13 mouse cellular contexts compared by ENCODE assay signal in the genomic region with DNA sequence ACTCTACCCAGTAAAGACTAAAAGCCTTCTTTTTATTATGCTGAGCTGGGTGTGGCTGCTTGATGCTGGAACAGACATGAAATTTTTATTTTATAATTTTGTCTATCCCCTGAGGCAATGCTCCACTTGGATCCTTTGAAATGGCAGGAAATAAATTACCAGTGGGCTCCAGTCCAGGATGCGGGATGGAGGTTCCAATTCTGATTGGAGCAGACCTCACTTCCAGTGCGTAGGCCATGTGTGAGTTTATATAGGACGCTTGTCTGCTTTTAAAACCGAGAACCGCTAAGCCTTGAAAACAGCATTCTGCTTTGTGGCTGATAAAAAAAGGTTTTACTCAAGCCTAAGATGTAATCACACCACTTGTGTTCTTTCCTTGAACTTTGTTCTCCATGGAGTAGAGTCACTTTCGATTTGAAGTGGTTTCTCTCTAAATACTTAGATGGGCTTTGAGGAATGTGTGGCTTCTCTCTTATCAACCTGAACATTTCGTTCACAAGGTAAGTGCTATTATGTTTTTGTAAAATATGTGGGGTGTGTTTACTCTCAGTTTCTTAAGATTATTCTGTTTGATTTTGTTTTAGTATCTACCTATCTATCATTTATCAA.
DNase-seq lines count a peak whose midpoint lies in the region; ATAC-seq and TF ChIP-seq lines count a peak whose summit lies in the region.
"Had no signal": no experiment of that assay in that cellular context is flagged by ENCODE, and none has a peak within 500 bp of the region (broad histone marks: within the 10 kb centered on the region; RNA-seq: fewer than 3 reads in every experiment).

No protein-coding gene starts in this region.

- H3K4me1 ChIP-seq in forebrain, embryonic 15.5 days = peaks cover 22% of the 10 kb centered on the region
- H3K4me1 ChIP-seq in forebrain, embryonic 11.5 days (replicated peaks; ENCODE audit: control insufficient read depth, insufficient read depth, low read length) = no peaks in the 10 kb centered on the region
- H3K4me1 ChIP-seq in lung, embryonic 14.5 days (ENCODE audit: insufficient read depth) = no peaks in the 10 kb centered on the region
- H3K4me1 ChIP-seq in intestine, postnatal 0 days (replicated peaks; ENCODE audit: control insufficient read depth, insufficient read depth, low read length) = no peaks in the 10 kb centered on the region
- H3K4me1 ChIP-seq in stomach, embryonic 15.5 days = no peaks in the 10 kb centered on the region

- no peaks in the 10 kb centered on the region for H3K9me3 ChIP-seq in forebrain, embryonic 15.5 days
- no peaks in the 10 kb centered on the region for H3K9me3 ChIP-seq in forebrain, embryonic 11.5 days (ENCODE audit: control insufficient read depth, low read length)
- H3K9me3 ChIP-seq in lung, embryonic 14.5 days (ENCODE audit: low read depth, low read length) = no peaks in the 10 kb centered on the region
- no peaks in the 10 kb centered on the region for H3K9me3 ChIP-seq in intestine, postnatal 0 days (ENCODE audit: control insufficient read depth)
- H3K9me3 ChIP-seq in stomach, embryonic 15.5 days = no peaks in the 10 kb centered on the region

- peak overlapping the region; percentile 18 for H3K4me3 ChIP-seq in forebrain, embryonic 15.5 days
- H3K4me3 ChIP-seq in forebrain, embryonic 11.5 days (ENCODE audit: low read depth, low read length) = no peak overlapping the region
- no peak overlapping the region for H3K4me3 ChIP-seq in lung, embryonic 14.5 days (ENCODE audit: low read depth, low read length)
- H3K4me3 ChIP-seq in intestine, postnatal 0 days (ENCODE audit: low read depth, low read length) = no peak overlapping the region
- H3K4me3 ChIP-seq in stomach, embryonic 15.5 days (replicated peaks) = no peak overlapping the region
- H3K4me3 ChIP-seq: left cerebral cortex, adult 2 months had no signal

- ATAC-seq in forebrain, embryonic 15.5 days (replicated peaks) = peak; percentile 71
- no peak for ATAC-seq in forebrain, embryonic 11.5 days (replicated peaks; ENCODE audit: low FRiP score)
- ATAC-seq in lung, embryonic 14.5 days (ENCODE audit: insufficient read depth) = peak; percentile 36; the same call in 1 of the 2 replicates
- no peak for ATAC-seq in intestine, postnatal 0 days
- no peak for ATAC-seq in stomach, embryonic 15.5 days (ENCODE audit: insufficient read depth, low FRiP score, low read depth)
- no peak for ATAC-seq in erythroid progenitor cell, adult 5-6 weeks (replicated peaks; ENCODE audit: low FRiP score, poor library complexity, severe bottlenecking)

- no peak overlapping the region for H3K9ac ChIP-seq in forebrain, embryonic 15.5 days (replicated peaks)
- H3K9ac ChIP-seq in forebrain, embryonic 11.5 days (ENCODE audit: low read length) = no peak overlapping the region
- H3K9ac ChIP-seq in lung, embryonic 14.5 days = no peak overlapping the region
- no peak overlapping the region for H3K9ac ChIP-seq in intestine, postnatal 0 days (ENCODE audit: low read depth, low read length)
- H3K9ac ChIP-seq in stomach, embryonic 15.5 days = no peak overlapping the region

- peak overlapping the region; percentile 56 for H3K27ac ChIP-seq in forebrain, embryonic 15.5 days (replicated peaks)
- no peak overlapping the region for H3K27ac ChIP-seq in forebrain, embryonic 11.5 days (ENCODE audit: low read depth, low read length)
- no peak overlapping the region for H3K27ac ChIP-seq in lung, embryonic 14.5 days (ENCODE audit: low read depth)
- H3K27ac ChIP-seq in intestine, postnatal 0 days (ENCODE audit: low read depth, low read length) = no peak overlapping the region; the same call in 1 of the 2 replicates
- H3K27ac ChIP-seq in stomach, embryonic 15.5 days = peak overlapping the region; percentile 26; the same call in 1 of the 2 replicates
- H3K27ac ChIP-seq: left cerebral cortex, adult 2 months had no signal

- peak overlapping the region; percentile 23 for H3K4me2 ChIP-seq in forebrain, embryonic 15.5 days (replicated peaks)
- H3K4me2 ChIP-seq in forebrain, embryonic 11.5 days (ENCODE audit: low read depth, low read length, severe bottlenecking) = no peak overlapping the region
- H3K4me2 ChIP-seq in lung, embryonic 14.5 days = no peak overlapping the region
- peak overlapping the region; percentile 21 for H3K4me2 ChIP-seq in intestine, postnatal 0 days (replicated peaks; ENCODE audit: low read depth)
- H3K4me2 ChIP-seq in stomach, embryonic 15.5 days = no peak overlapping the region

- WGBS in forebrain, embryonic 15.5 days = 57% methylated on average over 7 of the region's 7 CpGs
- 88% methylated on average over 7 of the region's 7 CpGs for WGBS in forebrain, embryonic 11.5 days
- 26% methylated on average over 7 of the region's 7 CpGs for WGBS in lung, embryonic 14.5 days
- 27% methylated on average over 7 of the region's 7 CpGs for WGBS in intestine, postnatal 0 days
- 41% methylated on average over 7 of the region's 7 CpGs for WGBS in stomach, embryonic 15.5 days

- no peak for TF ChIP-seq CTCF in lung, embryonic 14.5 days (IDR thresholded peaks at IDR 0.05; ENCODE audit: low read depth)
- no peak for TF ChIP-seq CTCF in intestine, postnatal 0 days (IDR thresholded peaks at IDR 0.05; ENCODE audit: low read depth)

- H3K36me3 ChIP-seq in forebrain, embryonic 15.5 days = no peaks in the 10 kb centered on the region
- no peaks in the 10 kb centered on the region for H3K36me3 ChIP-seq in forebrain, embryonic 11.5 days (ENCODE audit: control insufficient read depth, insufficient read depth, low read length)
- H3K36me3 ChIP-seq in lung, embryonic 14.5 days (ENCODE audit: insufficient read depth) = no peaks in the 10 kb centered on the region
- H3K36me3 ChIP-seq in intestine, postnatal 0 days (ENCODE audit: control insufficient read depth, insufficient read depth) = no peaks in the 10 kb centered on the region
- H3K36me3 ChIP-seq in stomach, embryonic 15.5 days = no peaks in the 10 kb centered on the region

- H3K27me3 ChIP-seq in forebrain, embryonic 15.5 days = no peaks in the 10 kb centered on the region
- no peaks in the 10 kb centered on the region for H3K27me3 ChIP-seq in forebrain, embryonic 11.5 days (ENCODE audit: control insufficient read depth, insufficient read depth, low read length)
- no peaks in the 10 kb centered on the region for H3K27me3 ChIP-seq in lung, embryonic 14.5 days (ENCODE audit: insufficient read depth, low read length)
- H3K27me3 ChIP-seq in intestine, postnatal 0 days (replicated peaks; ENCODE audit: control insufficient read depth, insufficient read depth, low read length) = no peaks in the 10 kb centered on the region
- no peaks in the 10 kb centered on the region for H3K27me3 ChIP-seq in stomach, embryonic 15.5 days (replicated peaks)

- DNase-seq in forebrain, embryonic 11.5 days (ENCODE audit: low spot score) = no peak
- DNase-seq in lung, embryonic 14.5 days = peak; percentile 68
- DNase-seq in lung, adult 18-20 months = no peak
- DNase-seq: cerebellum, adult 2 months; heart, postnatal 14 days; kidney, adult 9 months; retina, postnatal 1 day; thymus, adult 18-20 months had no signal

Comparison
In these comparisons a context has a peak if more than half of its experiments do, and no peak if none do; other contexts are left out.
1. ATAC-seq: peak in forebrain, embryonic 15.5 days (single experiment) and lung, embryonic 14.5 days (single experiment); none in forebrain, embryonic 11.5 days (single experiment), intestine, postnatal 0 days (single experiment), stomach, embryonic 15.5 days (single experiment) and erythroid progenitor cell, adult 5-6 weeks (single experiment).
2. H3K27ac ChIP-seq: peak in forebrain, embryonic 15.5 days (single experiment) and stomach, embryonic 15.5 days (single experiment); none in forebrain, embryonic 11.5 days (single experiment), lung, embryonic 14.5 days (single experiment) and intestine, postnatal 0 days (single experiment).
3. H3K4me2 ChIP-seq: peak in forebrain, embryonic 15.5 days (single experiment) and intestine, postnatal 0 days (single experiment); none in forebrain, embryonic 11.5 days (single experiment), lung, embryonic 14.5 days (single experiment) and stomach, embryonic 15.5 days (single experiment).